Mouse (Mus musculus): ENCODE measurements around the gene Adra1b. TPM values are rescaled to one million over a fixed set of nuclear protein-coding genes. Genes with fewer than 3 reads are reported as not detected.

The Adra1b gene
- polyA plus RNA-seq, 1 experiment from 2014 or later: 0.41 TPM

DNA sequence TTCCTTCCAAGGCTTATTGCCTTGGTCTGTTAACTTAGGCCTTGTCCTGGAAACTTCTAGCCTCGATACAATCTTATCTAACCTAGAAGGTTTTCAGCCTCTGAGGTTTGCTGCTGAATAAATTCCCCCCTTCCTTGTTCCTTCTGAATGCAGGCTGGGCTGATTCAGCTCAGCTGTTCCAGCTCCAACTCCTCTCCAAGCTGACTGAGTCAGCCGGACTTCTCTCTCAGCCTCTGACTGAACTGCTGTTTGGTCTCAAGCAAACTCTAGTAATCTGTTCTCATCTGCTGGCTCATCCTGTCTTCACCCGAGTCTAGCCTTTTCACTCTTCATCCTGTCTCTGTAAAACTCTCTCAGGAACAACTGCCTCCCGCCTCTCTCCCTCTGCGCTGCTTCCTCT lies 121.5 kb downstream of the Adra1b start:
- Histone ChIP-seq H3K27ac (replicated peaks) (no peak overlapping the region), H3K4me3 (no peak overlapping the region), H3K36me3 (no peaks in the 10 kb centered on the region), H3K9me3 (replicated peaks) (no peaks in the 10 kb centered on the region), H3K4me1 (peaks cover 10% of the 10 kb centered on the region), H3K27me3 (ENCODE audit: low read depth, poor library complexity, severe bottlenecking) (peaks cover 22% of the 10 kb centered on the region)
- DNase-seq (ENCODE audit: low spot score): no peak
- WGBS: 80% methylated on average over 5 of the region's 5 CpGs

DNA sequence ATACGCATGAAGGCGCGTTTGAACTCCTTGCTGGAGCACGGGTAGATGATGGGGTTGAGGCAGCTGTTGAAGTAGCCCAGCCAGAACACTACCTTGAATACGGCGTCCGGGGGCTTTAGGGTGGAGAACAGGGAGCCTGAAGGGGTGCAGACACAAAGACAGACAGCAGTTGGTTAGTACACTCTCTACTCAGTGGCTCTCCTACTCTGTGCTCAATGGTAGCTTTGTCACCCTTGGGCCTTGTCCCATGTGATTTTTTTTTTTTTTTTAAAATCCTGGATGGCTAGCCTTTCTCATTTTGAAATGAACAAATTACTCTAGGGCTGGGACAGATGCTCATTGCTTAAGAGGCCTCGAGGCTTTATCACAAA lies 124.7 kb downstream of the Adra1b start:
- DNase-seq (ENCODE audit: low spot score): no peak
- Histone ChIP-seq H3K36me3 (no peaks in the 10 kb centered on the region), H3K4me3 (peak overlapping the region; percentile 59), H3K27ac (replicated peaks) (no peak overlapping the region), H3K27me3 (ENCODE audit: low read depth, poor library complexity, severe bottlenecking) (peaks cover 35% of the 10 kb centered on the region), H3K9me3 (replicated peaks) (no peaks in the 10 kb centered on the region), H3K4me1 (peaks cover 10% of the 10 kb centered on the region)
- WGBS: 27% methylated on average over 8 of the region's 8 CpGs

DNA sequence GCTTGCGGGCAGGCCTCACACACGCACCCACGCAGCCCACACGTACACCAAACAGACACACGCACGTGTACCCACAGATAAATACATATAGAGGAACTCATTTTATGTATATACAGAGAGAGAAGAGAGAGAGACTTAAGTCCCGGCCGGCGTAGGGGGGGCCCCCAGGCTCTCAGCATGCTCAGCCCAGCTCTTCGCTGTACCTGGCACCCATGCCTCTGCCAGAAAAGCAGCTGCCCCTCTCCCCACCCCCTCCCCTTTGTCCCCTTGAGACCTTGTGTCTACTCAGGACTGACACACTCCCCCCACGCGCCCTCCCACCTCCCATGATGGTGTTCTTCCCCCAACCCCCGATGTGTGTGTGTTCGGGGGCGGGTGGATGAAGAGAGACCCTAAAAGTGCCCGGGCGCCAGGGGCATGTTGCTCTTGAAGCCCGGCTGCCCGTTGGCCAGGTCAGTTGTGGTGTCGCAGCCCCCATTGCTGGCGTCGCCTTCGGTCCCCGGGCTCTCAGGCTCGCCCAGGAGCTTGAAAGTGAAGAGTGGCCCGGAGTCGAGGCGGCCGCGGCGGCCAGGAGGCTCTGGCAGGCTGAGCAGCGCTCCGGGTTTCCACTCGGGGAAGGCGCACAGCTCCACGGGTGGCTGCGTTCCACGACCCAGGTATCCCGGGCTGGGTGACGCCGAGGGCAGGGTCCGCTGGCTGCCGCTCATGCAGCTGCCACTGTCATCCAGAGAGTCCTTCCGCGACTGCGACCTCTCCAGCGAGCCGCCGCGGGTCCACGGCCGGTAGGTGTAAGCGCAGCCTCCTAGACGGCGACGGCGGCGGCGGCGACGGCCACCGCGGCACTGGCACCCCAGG lies 125.3 kb downstream of the Adra1b start:
- Histone ChIP-seq H3K4me3 (peak overlapping the region; percentile 59), H3K27me3 (ENCODE audit: low read depth, poor library complexity, severe bottlenecking) (peaks cover 35% of the 10 kb centered on the region), H3K36me3 (no peaks in the 10 kb centered on the region), H3K4me1 (peaks cover 10% of the 10 kb centered on the region), H3K27ac (replicated peaks) (peak overlapping the region; percentile 43; the same call in 1 of the 2 replicates), H3K9me3 (replicated peaks) (no peaks in the 10 kb centered on the region)
- WGBS: 14% methylated on average over 63 of the region's 63 CpGs
- DNase-seq (ENCODE audit: low spot score): peak; percentile 64

DNA sequence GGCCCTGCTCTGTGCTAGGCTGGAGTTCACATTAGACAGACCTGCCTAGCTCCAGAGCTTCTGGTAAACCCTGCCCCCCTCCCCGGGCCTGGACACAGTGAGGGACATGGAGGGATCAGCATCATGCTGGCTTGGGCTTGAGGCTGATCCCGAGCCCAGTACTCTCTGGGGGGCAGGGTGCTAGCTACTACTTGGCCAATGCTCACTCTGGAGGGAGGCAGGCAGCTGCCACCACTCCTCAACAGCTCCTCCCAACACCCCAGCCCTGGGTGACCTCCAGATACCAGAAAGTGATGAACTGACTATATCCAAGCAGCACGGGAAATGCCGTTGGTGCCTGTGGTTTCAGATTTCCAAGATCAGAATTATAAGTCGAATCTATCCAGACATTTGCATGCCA lies 127.3 kb downstream of the Adra1b start:
- no peaks in the 10 kb centered on the region for H3K36me3 ChIP-seq
- H3K27ac ChIP-seq (replicated peaks): no peak overlapping the region
- no peaks in the 10 kb centered on the region for H3K9me3 ChIP-seq (replicated peaks)
- peaks cover 35% of the 10 kb centered on the region for H3K27me3 ChIP-seq (ENCODE audit: low read depth, poor library complexity, severe bottlenecking)
- H3K4me1 ChIP-seq: peaks cover 10% of the 10 kb centered on the region
- 58% methylated on average over 5 of the region's 5 CpGs for WGBS
- no peak for DNase-seq (ENCODE audit: low spot score)
- H3K4me3 ChIP-seq: no peak overlapping the region

DNA sequence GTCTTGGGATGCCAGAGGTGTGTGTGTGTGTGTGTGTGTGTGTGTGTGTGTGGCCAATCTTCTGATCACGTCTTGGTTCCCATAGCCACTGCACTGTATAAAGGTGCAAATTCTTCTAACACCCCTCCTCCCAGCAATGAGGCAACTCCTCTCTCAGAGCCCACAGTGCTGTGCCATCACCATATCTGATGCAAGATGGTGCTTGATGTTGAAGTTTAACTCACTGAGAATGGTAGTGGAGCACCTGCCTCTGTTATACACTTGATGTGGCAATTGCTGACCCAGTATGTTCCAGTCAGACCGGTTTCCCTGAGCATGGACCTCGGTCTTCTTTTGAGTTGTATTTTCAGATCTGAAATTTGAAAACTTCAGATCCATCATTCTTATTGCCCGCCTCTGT lies 130.9 kb downstream of the Adra1b start:
- no peak for DNase-seq (ENCODE audit: low spot score)

DNA sequence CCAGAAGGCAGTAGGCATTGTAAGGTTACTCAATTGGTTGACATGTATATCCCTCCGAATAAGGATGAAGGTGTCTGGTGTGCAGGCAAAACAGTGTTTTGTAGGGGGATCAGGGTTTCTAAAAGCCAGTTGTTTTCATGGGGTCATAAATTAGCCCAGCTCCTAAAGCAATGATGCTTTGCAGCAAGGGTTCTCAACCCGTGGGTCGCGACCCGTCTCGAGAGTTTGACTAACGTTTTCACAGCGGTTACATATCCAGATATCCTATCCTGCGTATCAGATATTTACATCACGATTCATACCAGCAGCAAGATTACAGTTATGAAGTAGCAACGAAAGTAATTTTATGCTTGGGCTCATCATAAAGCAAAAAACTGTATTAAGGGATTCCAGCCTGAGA lies 133.3 kb downstream of the Adra1b start:
- Histone ChIP-seq H3K4me3 (no peak overlapping the region), H3K4me1 (0 out of 2 replicates have a peak, but pooled peaks cover 3% of the 10 kb centered on the region), H3K27me3 (ENCODE audit: low read depth, poor library complexity, severe bottlenecking) (peaks cover 23% of the 10 kb centered on the region), H3K9me3 (replicated peaks) (no peaks in the 10 kb centered on the region), H3K36me3 (no peaks in the 10 kb centered on the region), H3K27ac (replicated peaks) (no peak overlapping the region)
- no peak for DNase-seq (ENCODE audit: low spot score)
- WGBS: 73% methylated on average over 11 of the region's 11 CpGs

More for the DNA sequence above, 130.9 kb downstream of the Adra1b start:
- no peak overlapping the region for H3K27ac ChIP-seq (replicated peaks)
- H3K4me3 ChIP-seq: no peak overlapping the region
- 0 out of 2 replicates have a peak, but pooled peaks cover 3% of the 10 kb centered on the region for H3K4me1 ChIP-seq
- no peaks in the 10 kb centered on the region for H3K9me3 ChIP-seq (replicated peaks)
- 91% methylated on average over 4 of the region's 4 CpGs for WGBS
- H3K27me3 ChIP-seq (ENCODE audit: low read depth, poor library complexity, severe bottlenecking): peaks cover 36% of the 10 kb centered on the region
- no peaks in the 10 kb centered on the region for H3K36me3 ChIP-seq

DNA sequence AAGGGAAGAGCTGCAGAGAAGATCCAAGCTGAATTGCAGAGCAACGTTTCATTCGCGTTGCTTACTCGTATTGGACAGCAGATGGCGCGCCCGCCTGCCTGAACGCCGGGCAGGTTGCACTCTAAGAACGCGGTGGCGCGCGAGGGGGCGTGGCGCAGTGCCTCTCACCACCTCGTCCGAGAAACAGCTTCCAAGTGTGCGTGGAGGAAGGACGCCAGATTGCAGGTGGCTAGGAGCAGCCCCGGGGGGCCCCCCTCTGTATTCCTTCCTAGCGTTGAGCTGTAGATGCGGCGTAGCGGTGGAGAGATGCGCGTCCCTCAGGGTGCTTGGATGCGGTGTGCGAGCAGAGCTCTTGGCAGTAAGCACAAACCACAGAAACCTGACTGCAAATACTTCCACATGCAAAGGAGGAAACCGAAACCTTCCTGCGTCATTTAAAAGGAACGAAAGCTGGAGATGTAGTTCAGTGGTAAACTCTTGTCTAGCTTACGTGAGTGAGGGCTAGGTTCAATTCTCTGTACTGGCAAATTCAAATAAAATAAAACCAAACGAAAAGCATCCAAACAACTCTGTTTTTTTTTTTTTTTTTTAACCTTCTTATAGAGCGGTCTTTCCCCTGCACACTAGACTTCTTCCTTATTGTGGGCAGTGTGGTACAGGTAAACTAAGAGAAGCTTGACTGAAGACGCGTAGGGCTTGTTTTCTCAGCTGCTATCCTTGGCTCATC lies 133.9 kb downstream of the Adra1b start:
- DNase-seq (ENCODE audit: low spot score): peak; percentile 82
- Histone ChIP-seq H3K9me3 (replicated peaks) (no peaks in the 10 kb centered on the region), H3K4me1 (0 out of 2 replicates have a peak, but pooled peaks cover 3% of the 10 kb centered on the region), H3K27me3 (ENCODE audit: low read depth, poor library complexity, severe bottlenecking) (peaks cover 23% of the 10 kb centered on the region), H3K4me3 (peak overlapping the region; percentile 60), H3K27ac (replicated peaks) (no peak overlapping the region), H3K36me3 (no peaks in the 10 kb centered on the region)
- WGBS: 8% methylated on average over 37 of the region's 37 CpGs

DNA sequence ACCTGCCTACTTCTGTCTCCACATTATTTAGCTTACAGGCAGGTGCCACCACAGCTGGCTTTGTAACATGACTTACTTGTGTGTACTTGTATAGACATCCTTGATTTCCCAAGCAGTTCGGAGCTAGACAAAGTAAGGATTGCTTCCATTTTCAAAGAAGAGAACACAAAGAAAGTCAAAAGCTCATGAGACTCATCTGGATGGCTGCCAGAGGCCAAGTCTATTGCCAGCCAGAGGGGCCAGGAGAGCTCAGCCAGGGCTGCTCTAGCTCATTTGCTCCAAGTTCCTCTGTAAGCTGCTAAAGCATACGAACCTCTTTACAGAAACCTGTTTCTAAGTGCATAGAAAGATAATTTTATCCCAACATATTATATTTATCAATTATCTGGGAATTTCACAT lies 142.6 kb downstream of the Adra1b start:
- Histone ChIP-seq H3K9me3 (replicated peaks) (no peaks in the 10 kb centered on the region), H3K36me3 (no peaks in the 10 kb centered on the region)
- 75% methylated on average over 2 of the region's 2 CpGs for WGBS

DNA sequence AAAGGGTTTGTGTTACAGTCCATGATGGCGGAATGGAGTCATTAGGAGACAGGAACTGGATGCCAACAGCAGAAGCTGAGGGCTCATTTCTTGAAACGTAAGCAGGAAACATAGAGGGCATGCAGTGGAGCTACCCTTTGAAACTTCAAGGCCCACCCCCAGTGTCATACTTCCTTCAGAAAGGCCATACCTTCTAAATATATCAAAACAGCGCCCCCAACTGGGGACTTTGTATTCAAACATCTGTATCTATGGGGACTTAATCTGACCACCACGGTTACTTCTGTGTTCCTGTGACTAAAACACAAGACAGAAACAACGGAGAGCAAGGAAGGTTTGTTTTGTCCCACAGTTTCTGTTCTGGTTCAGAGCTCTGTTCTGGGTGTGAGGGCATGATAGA lies 145.6 kb downstream of the Adra1b start:
- DNase-seq (ENCODE audit: low spot score): no peak
- H3K36me3 ChIP-seq: no peaks in the 10 kb centered on the region
- no peaks in the 10 kb centered on the region for H3K27me3 ChIP-seq (ENCODE audit: low read depth, poor library complexity, severe bottlenecking)
- no peak overlapping the region for H3K4me3 ChIP-seq
- no peaks in the 10 kb centered on the region for H3K4me1 ChIP-seq
- no peak overlapping the region for H3K27ac ChIP-seq (replicated peaks)
- WGBS: 73% methylated on average over 5 of the region's 5 CpGs
- no peaks in the 10 kb centered on the region for H3K9me3 ChIP-seq (replicated peaks)

More for the DNA sequence above, 142.6 kb downstream of the Adra1b start:
- no peak overlapping the region for H3K4me3 ChIP-seq
- H3K27me3 ChIP-seq (ENCODE audit: low read depth, poor library complexity, severe bottlenecking): no peaks in the 10 kb centered on the region
- no peaks in the 10 kb centered on the region for H3K4me1 ChIP-seq
- no peak overlapping the region for H3K27ac ChIP-seq (replicated peaks)
- no peak for DNase-seq (ENCODE audit: low spot score)

DNA sequence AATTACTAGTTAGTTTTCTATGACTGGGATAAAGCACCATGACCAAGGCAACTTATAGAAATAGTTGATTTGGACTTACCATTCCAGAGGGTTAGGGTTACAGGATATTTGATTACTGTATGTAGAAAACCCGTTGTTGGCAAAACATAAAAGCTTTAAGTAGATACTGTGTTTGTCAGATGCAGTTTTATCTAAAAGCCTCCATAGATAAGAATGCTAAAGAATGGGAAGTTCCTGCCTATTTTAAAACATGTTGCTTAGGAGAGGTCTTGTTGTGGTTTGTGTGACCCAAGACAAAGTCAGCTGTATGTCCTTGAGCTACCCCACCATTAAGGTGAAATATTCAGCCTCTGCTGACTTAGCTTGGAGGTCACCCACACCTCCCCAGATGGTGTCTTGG lies 146.4 kb downstream of the Adra1b start:
- Histone ChIP-seq H3K9me3 (replicated peaks) (no peaks in the 10 kb centered on the region), H3K4me3 (no peak overlapping the region), H3K36me3 (no peaks in the 10 kb centered on the region), H3K27ac (replicated peaks) (no peak overlapping the region), H3K27me3 (ENCODE audit: low read depth, poor library complexity, severe bottlenecking) (no peaks in the 10 kb centered on the region), H3K4me1 (no peaks in the 10 kb centered on the region)
- DNase-seq (ENCODE audit: low spot score): no peak
- 89% methylated on average over 1 of the region's 1 CpGs for WGBS

DNA sequence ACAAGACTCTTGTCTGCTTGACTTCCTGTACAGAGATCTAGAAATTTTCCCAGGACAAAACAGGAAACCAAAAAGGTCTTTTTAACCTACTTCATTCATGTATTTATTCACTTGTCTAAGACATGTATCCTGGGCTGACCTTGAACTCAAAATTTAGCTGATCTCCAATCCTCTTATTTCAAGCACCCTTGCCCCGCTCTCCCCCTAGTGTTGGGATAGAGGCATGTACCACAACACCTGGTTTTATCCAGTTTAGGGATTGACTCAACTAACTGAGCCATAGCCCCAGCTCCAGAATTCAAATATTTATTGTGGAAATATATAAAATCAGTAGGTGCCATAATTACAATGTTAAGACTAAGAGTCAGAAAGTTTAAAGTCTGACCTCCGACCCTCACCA lies 149.5 kb downstream of the Adra1b start:
- Histone ChIP-seq H3K9me3 (replicated peaks) (no peaks in the 10 kb centered on the region), H3K4me1 (peaks cover 9% of the 10 kb centered on the region), H3K36me3 (no peaks in the 10 kb centered on the region), H3K27me3 (ENCODE audit: low read depth, poor library complexity, severe bottlenecking) (no peaks in the 10 kb centered on the region), H3K27ac (replicated peaks) (no peak overlapping the region), H3K4me3 (no peak overlapping the region)
- WGBS: 68% methylated on average over 2 of the region's 2 CpGs
- no peak for DNase-seq (ENCODE audit: low spot score)

DNA sequence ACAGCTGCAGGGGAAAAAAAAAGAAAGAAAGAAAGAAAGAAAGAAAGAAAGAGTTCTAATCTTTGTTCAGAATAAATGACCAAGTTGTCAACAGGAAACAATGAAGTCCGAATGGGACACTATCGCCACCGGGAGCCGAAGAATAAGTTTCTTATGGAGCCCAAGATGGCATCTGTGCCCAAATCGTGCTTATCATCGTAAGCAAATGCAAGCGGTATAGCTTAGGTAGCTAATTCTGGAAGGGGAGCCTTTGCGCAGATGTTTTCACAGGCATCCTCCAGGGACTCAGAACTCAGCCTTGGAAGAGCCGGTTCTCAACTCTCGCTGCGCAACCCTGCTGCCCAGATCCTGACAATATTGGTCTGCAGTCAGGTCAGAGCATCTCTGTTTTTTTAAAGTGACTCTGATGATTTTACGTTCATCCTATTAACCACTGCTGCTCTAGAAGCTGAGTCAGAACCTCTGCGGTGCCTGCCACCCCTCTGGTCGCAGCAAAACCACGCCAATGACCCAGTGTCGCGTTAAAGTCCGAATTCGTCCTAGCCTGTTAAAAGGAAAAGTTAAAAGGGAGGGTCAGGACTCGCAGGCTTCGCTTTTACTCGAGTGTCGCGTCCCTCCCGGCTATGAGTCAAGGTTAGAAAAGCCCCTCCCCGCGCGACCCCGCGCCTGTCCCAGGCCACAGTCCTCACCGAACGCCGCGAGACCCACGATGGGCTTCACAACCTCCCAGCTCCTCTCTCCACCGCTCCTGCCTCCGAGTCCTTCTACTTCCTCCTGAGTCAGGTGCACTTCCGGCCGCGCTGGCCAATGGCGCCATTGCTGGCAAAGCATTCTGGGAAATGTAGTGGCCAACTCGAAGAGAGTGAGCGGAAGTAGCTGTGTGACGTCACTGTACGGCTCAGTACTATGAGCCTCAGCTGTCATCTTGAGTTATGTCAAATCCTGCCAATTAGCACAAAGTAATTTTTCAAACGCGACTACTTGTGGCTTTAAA lies 153.5 kb downstream of the Adra1b start, which contains the start of gene Ttc1:
Ttc1 (minus strand) TSS at position 776 of the 994 bp plus-strand sequence.
- Histone ChIP-seq H3K27me3 (ENCODE audit: low read depth, poor library complexity, severe bottlenecking) (no peaks in the 10 kb centered on the region), H3K36me3 (peaks cover 26% of the 10 kb centered on the region), H3K4me1 (peaks cover 9% of the 10 kb centered on the region), H3K27ac (replicated peaks) (peak within 1 kb of the TSS; percentile 80), H3K9me3 (replicated peaks) (no peaks in the 10 kb centered on the region), H3K4me3 (peak within 1 kb of the TSS; percentile 84)
- 4% methylated on average over 47 of the region's 47 CpGs for WGBS
- DNase-seq (ENCODE audit: low spot score): peak; percentile 95
